Mouse (Mus musculus) embryonic facial prominence, embryonic 10.5 days (tissue): Measurements from ENCODE around the gene Pim1. TPM values are rescaled to one million over a fixed set of nuclear protein-coding genes. Genes with fewer than 3 reads are reported as not detected.

Experiments used
- DNase-seq: peaks from one replicate; pipeline ENCODE4 v3.0.0-alpha.2; 2017; ENCODE audit warnings: low spot score
- H3K27ac ChIP-seq: fragments of 300-500 bp; sonication (generic); replicated peaks from 2 replicates; pipeline ENCODE4 v1.5.1; 2016; ENCODE audit warnings: mild to moderate bottlenecking
- H3K27me3 ChIP-seq: fragments of 300-500 bp; sonication (generic); replicated peaks from 2 replicates; pipeline ENCODE4 v1.6.1; 2016; ENCODE audit warnings: low read depth, mild to moderate bottlenecking; ENCODE audit not compliant: poor library complexity, severe bottlenecking
- H3K36me3 ChIP-seq: fragments of 300-500 bp; sonication (generic); replicated peaks from 2 replicates; pipeline ENCODE4 v1.6.1; 2016; ENCODE audit warnings: mild to moderate bottlenecking, moderate library complexity
- H3K4me1 ChIP-seq: fragments of 300-500 bp; sonication (generic); 2 replicates; pipeline ENCODE4 v1.6.1; 2016
- H3K4me3 ChIP-seq: fragments of 300-500 bp; sonication (generic); 2 replicates; pipeline ENCODE4 v1.5.1; 2016; ENCODE audit warnings: mild to moderate bottlenecking, moderate library complexity
- H3K9me3 ChIP-seq: fragments of 300-500 bp; sonication (generic); 2 replicates; pipeline ENCODE4 v1.6.1; 2016; ENCODE audit warnings: mild to moderate bottlenecking
- WGBS: fragments of 180-500 bp; shearing (Covaris S2); methylation state at CpG from one replicate; pipeline ENCODE4 v1.1.7; 2016; 5-methylcytosine and 5-hydroxymethylcytosine counted together
- polyA plus RNA-seq: library from polyadenylated mRNA; unstranded; fragments of >200 nt; fragmentation: Nextera tagmentation; extraction: Ambion mirVana; gene quantifications from 2 replicates; pipeline ENCODE4 v1.2.1, GENCODE M21; 2016

The Pim1 gene
- polyA plus RNA-seq, 1 experiment from 2014 or later, result 33.2 TPM

GRCm38 (mm10) chr17:29519731-29520130, 29.2 kb downstream of the Pim1 start:
- H3K27me3 ChIP-seq, result no peaks in the 10 kb centered on the region
- no peaks in the 10 kb centered on the region for H3K36me3 ChIP-seq
- H3K4me1 ChIP-seq, result 0 out of 2 replicates have a peak, but pooled peaks cover 1% of the 10 kb centered on the region
- no peak for DNase-seq
- WGBS, result 80% methylated on average over 8 of the region's 8 CpGs
- H3K27ac ChIP-seq, result no peak overlapping the region
- H3K9me3 ChIP-seq, result no peaks in the 10 kb centered on the region
- H3K4me3 ChIP-seq, result no peak overlapping the region

- H3K27ac ChIP-seq, result no peak overlapping the region
- H3K9me3 ChIP-seq, result no peaks in the 10 kb centered on the region; the same call in 1 of the 2 replicates
- no peak for DNase-seq
- no peak overlapping the region for H3K4me3 ChIP-seq
- H3K4me1 ChIP-seq, result no peaks in the 10 kb centered on the region
- no peaks in the 10 kb centered on the region for H3K36me3 ChIP-seq
- no peaks in the 10 kb centered on the region for H3K27me3 ChIP-seq
- 88% methylated on average over 2 of the region's 2 CpGs for WGBS
These were observed 35.1 kb downstream of the Pim1 start for GRCm38 (mm10) chr17:29525613-29526012.

GRCm38 (mm10) chr17:29528568-29529187, 38.1 kb downstream of the Pim1 start:
- WGBS, result 92% methylated on average over 8 of the region's 8 CpGs

GRCm38 (mm10) chr17:29530508-29530907, 40.0 kb downstream of the Pim1 start:
- WGBS, result 81% methylated on average over 6 of the region's 6 CpGs
- no peak overlapping the region for H3K4me3 ChIP-seq
- DNase-seq, result no peak
- peaks cover under 1% of the 10 kb centered on the region; the same call in 1 of the 2 replicates for H3K9me3 ChIP-seq
- no peaks in the 10 kb centered on the region for H3K27me3 ChIP-seq
- peaks cover 6% of the 10 kb centered on the region; the same call in 1 of the 2 replicates for H3K4me1 ChIP-seq
- H3K27ac ChIP-seq, result no peak overlapping the region
- no peaks in the 10 kb centered on the region for H3K36me3 ChIP-seq

More at GRCm38 (mm10) chr17:29528568-29529187, 38.1 kb downstream of the Pim1 start:
- Histone ChIP-seq H3K27me3 (no peaks in the 10 kb centered on the region), H3K9me3 (no peaks in the 10 kb centered on the region; the same call in 1 of the 2 replicates), H3K27ac (no peak overlapping the region), H3K4me1 (peaks cover 6% of the 10 kb centered on the region; the same call in 1 of the 2 replicates), H3K4me3 (no peak overlapping the region), H3K36me3 (no peaks in the 10 kb centered on the region)
- no peak for DNase-seq

GRCm38 (mm10) chr17:29531278-29531677, 40.7 kb downstream of the Pim1 start:
- Histone ChIP-seq H3K27ac (no peak overlapping the region), H3K4me3 (no peak overlapping the region), H3K9me3 (0 out of 2 replicates have a peak, but pooled peaks cover 2% of the 10 kb centered on the region), H3K27me3 (no peaks in the 10 kb centered on the region), H3K4me1 (peaks cover 6% of the 10 kb centered on the region; the same call in 1 of the 2 replicates), H3K36me3 (no peaks in the 10 kb centered on the region)
- WGBS, result 76% methylated on average over 9 of the region's 9 CpGs
- no peak for DNase-seq

GRCm38 (mm10) chr17:29531757-29532384, 41.3 kb downstream of the Pim1 start:
- no peak for DNase-seq
- 84% methylated on average over 10 of the region's 10 CpGs for WGBS
- Histone ChIP-seq H3K27me3 (no peaks in the 10 kb centered on the region), H3K27ac (no peak overlapping the region), H3K4me3 (no peak overlapping the region), H3K4me1 (peaks cover 6% of the 10 kb centered on the region; the same call in 1 of the 2 replicates), H3K36me3 (no peaks in the 10 kb centered on the region), H3K9me3 (0 out of 2 replicates have a peak, but pooled peaks cover 2% of the 10 kb centered on the region)

GRCm38 (mm10) chr17:29533866-29534265, 43.3 kb downstream of the Pim1 start:
- Histone ChIP-seq H3K4me1 (peaks cover 6% of the 10 kb centered on the region; the same call in 1 of the 2 replicates), H3K9me3 (0 out of 2 replicates have a peak, but pooled peaks cover 2% of the 10 kb centered on the region)

GRCm38 (mm10) chr17:29540426-29540825, 49.9 kb downstream of the Pim1 start:
- H3K36me3 ChIP-seq, result no peaks in the 10 kb centered on the region
- no peaks in the 10 kb centered on the region for H3K27me3 ChIP-seq
- no peak overlapping the region for H3K4me3 ChIP-seq
- DNase-seq, result no peak
- no peak overlapping the region for H3K27ac ChIP-seq
- 0 out of 2 replicates have a peak, but pooled peaks cover 2% of the 10 kb centered on the region for H3K9me3 ChIP-seq
- WGBS, result 80% methylated on average over 8 of the region's 8 CpGs
- no peaks in the 10 kb centered on the region for H3K4me1 ChIP-seq

More at GRCm38 (mm10) chr17:29533866-29534265, 43.3 kb downstream of the Pim1 start:
- Histone ChIP-seq H3K36me3 (no peaks in the 10 kb centered on the region), H3K4me3 (no peak overlapping the region), H3K27ac (no peak overlapping the region), H3K27me3 (no peaks in the 10 kb centered on the region)
- WGBS, result 90% methylated on average over 11 of the region's 11 CpGs
- DNase-seq, result no peak

GRCm38 (mm10) chr17:29541419-29541818, 50.9 kb downstream of the Pim1 start:
- no peaks in the 10 kb centered on the region for H3K36me3 ChIP-seq
- no peaks in the 10 kb centered on the region for H3K4me1 ChIP-seq
- WGBS, result 84% methylated on average over 14 of the region's 14 CpGs
- H3K9me3 ChIP-seq, result 0 out of 2 replicates have a peak, but pooled peaks cover 5% of the 10 kb centered on the region
- no peak overlapping the region for H3K27ac ChIP-seq
- no peak overlapping the region for H3K4me3 ChIP-seq
- H3K27me3 ChIP-seq, result no peaks in the 10 kb centered on the region
- DNase-seq, result no peak

- no peaks in the 10 kb centered on the region for H3K36me3 ChIP-seq
- no peak for DNase-seq
- no peak overlapping the region for H3K27ac ChIP-seq
- H3K9me3 ChIP-seq, result 0 out of 2 replicates have a peak, but pooled peaks cover 5% of the 10 kb centered on the region
- H3K4me3 ChIP-seq, result no peak overlapping the region
- no peaks in the 10 kb centered on the region for H3K4me1 ChIP-seq
- H3K27me3 ChIP-seq, result no peaks in the 10 kb centered on the region
- WGBS, result 89% methylated on average over 19 of the region's 19 CpGs
These were observed 52.5 kb downstream of the Pim1 start for GRCm38 (mm10) chr17:29542831-29543690.

GRCm38 (mm10) chr17:29544064-29544463, 53.5 kb downstream of the Pim1 start:
- H3K9me3 ChIP-seq, result 0 out of 2 replicates have a peak, but pooled peaks cover 5% of the 10 kb centered on the region
- DNase-seq, result no peak
- no peaks in the 10 kb centered on the region for H3K27me3 ChIP-seq
- 0 out of 2 replicates have a peak, but pooled peaks cover under 1% of the 10 kb centered on the region for H3K4me1 ChIP-seq
- WGBS, result 83% methylated on average over 2 of the region's 2 CpGs
- no peak overlapping the region for H3K27ac ChIP-seq
- H3K4me3 ChIP-seq, result no peak overlapping the region
- H3K36me3 ChIP-seq, result no peaks in the 10 kb centered on the region

- Histone ChIP-seq H3K4me1 (peaks cover 12% of the 10 kb centered on the region), H3K27me3 (no peaks in the 10 kb centered on the region), H3K9me3 (0 out of 2 replicates have a peak, but pooled peaks cover 5% of the 10 kb centered on the region), H3K4me3 (no peak overlapping the region), H3K36me3 (no peaks in the 10 kb centered on the region), H3K27ac (no peak overlapping the region)
- 91% methylated on average over 5 of the region's 5 CpGs for WGBS
- DNase-seq, result no peak
These were observed 54.7 kb downstream of the Pim1 start for GRCm38 (mm10) chr17:29545241-29545640.
